Mouse (Mus musculus) liver, embryonic 13.5 days (tissue): ENCODE measurements around the gene Htra3. TPM values are rescaled to one million over a fixed set of nuclear protein-coding genes. Genes with fewer than 3 reads are reported as not detected.

ENCODE experiments used
- ATAC-seq: fragments of 200-750 bp; cut with Nextera tagmentation; 2 replicates; pipeline ENCODE4 v1.8.0; 2017; ENCODE audit warnings: low read depth, mild to moderate bottlenecking, moderate number of reproducible peaks, moderate library complexity
- DNase-seq: peaks from one replicate; pipeline ENCODE4 v3.0.0; 2022
- H3K27ac ChIP-seq: fragments of 300-500 bp; sonication (generic); 2 replicates; pipeline ENCODE4 v1.5.1; 2015; ENCODE audit warnings: moderate library complexity, mild to moderate bottlenecking, inconsistent platforms
- H3K27me3 ChIP-seq: fragments of 300-500 bp; sonication (generic); 2 replicates; pipeline ENCODE4 v1.6.1; 2015; ENCODE audit warnings: mild to moderate bottlenecking, inconsistent platforms
- H3K36me3 ChIP-seq: fragments of 300-500 bp; sonication (generic); 2 replicates; pipeline ENCODE4 v1.6.1; 2015; ENCODE audit warnings: mild to moderate bottlenecking, inconsistent platforms
- H3K4me1 ChIP-seq: fragments of 300-500 bp; sonication (generic); replicated peaks from 2 replicates; pipeline ENCODE4 v1.6.1; 2015; ENCODE audit warnings: inconsistent platforms
- H3K4me2 ChIP-seq: fragments of 300-500 bp; sonication (generic); 2 replicates; pipeline ENCODE4 v1.6.1; 2015; ENCODE audit warnings: inconsistent platforms, mild to moderate bottlenecking, moderate library complexity
- H3K4me3 ChIP-seq: fragments of 300-500 bp; sonication (generic); replicated peaks from 2 replicates; pipeline ENCODE4 v1.5.1; 2015; ENCODE audit warnings: mild to moderate bottlenecking, inconsistent platforms
- H3K9ac ChIP-seq: fragments of 300-500 bp; sonication (generic); 2 replicates; pipeline ENCODE4 v1.6.1; 2015; ENCODE audit warnings: mild to moderate bottlenecking, inconsistent platforms
- H3K9me3 ChIP-seq: fragments of 300-500 bp; sonication (generic); replicated peaks from 2 replicates; pipeline ENCODE4 v1.6.1; 2016; ENCODE audit warnings: inconsistent platforms
- WGBS: fragments of 180-500 bp; shearing (Covaris S2); methylation state at CpG from one replicate; pipeline ENCODE4 v1.1.7; 2015; ENCODE audit not compliant: insufficient replicate concordance; 5-methylcytosine and 5-hydroxymethylcytosine counted together
- polyA plus RNA-seq: library from polyadenylated mRNA; unstranded; fragments of >200 nt; fragmentation: Nextera tagmentation; extraction: Ambion mirVana; gene quantifications from 2 replicates; pipeline ENCODE4 v1.2.1, GENCODE M21; 2015

Htra3 gene
- polyA plus RNA-seq, 1 experiment from 2014 or later = 1.0 TPM

- H3K9me3 ChIP-seq = no peaks in the 10 kb centered on the region
- ATAC-seq = no peak
- 76% methylated on average over 7 of the region's 7 CpGs for WGBS
Measured at GRCm38 (mm10) chr5:35610381-35610780, 69.2 kb downstream of the Htra3 start.

GRCm38 (mm10) chr5:35609971-35610370 is 69.6 kb downstream of the Htra3 start:
- Histone ChIP-seq H3K9me3 (no peaks in the 10 kb centered on the region), H3K27me3 (no peaks in the 10 kb centered on the region), H3K9ac (no peak overlapping the region), H3K27ac (no peak overlapping the region), H3K4me3 (no peak overlapping the region), H3K4me2 (no peak overlapping the region), H3K4me1 (no peaks in the 10 kb centered on the region), H3K36me3 (no peaks in the 10 kb centered on the region)
- WGBS = 55% methylated on average over 2 of the region's 2 CpGs
- ATAC-seq (no peak), DNase-seq (no peak)

More at GRCm38 (mm10) chr5:35610381-35610780, 69.2 kb downstream of the Htra3 start:
- Histone ChIP-seq H3K4me1 (no peaks in the 10 kb centered on the region), H3K27ac (no peak overlapping the region), H3K9ac (no peak overlapping the region), H3K36me3 (no peaks in the 10 kb centered on the region), H3K27me3 (no peaks in the 10 kb centered on the region), H3K4me3 (no peak overlapping the region), H3K4me2 (no peak overlapping the region)
- DNase-seq = no peak

- Histone ChIP-seq H3K27ac (no peak overlapping the region), H3K4me3 (no peak overlapping the region), H3K27me3 (no peaks in the 10 kb centered on the region), H3K4me2 (no peak overlapping the region), H3K9me3 (no peaks in the 10 kb centered on the region), H3K4me1 (no peaks in the 10 kb centered on the region), H3K9ac (no peak overlapping the region), H3K36me3 (no peaks in the 10 kb centered on the region)
- DNase-seq (no peak), ATAC-seq (no peak)
- WGBS = 49% methylated on average over 12 of the region's 12 CpGs
Measured at GRCm38 (mm10) chr5:35609381-35609780, 70.2 kb downstream of the Htra3 start.

- no peak for ATAC-seq
- DNase-seq = no peak
- no peaks in the 10 kb centered on the region for H3K27me3 ChIP-seq
- no peaks in the 10 kb centered on the region for H3K36me3 ChIP-seq
- 62% methylated on average over 5 of the region's 5 CpGs for WGBS
- H3K9ac ChIP-seq = no peak overlapping the region
- H3K27ac ChIP-seq = no peak overlapping the region
- no peaks in the 10 kb centered on the region for H3K4me1 ChIP-seq
- no peaks in the 10 kb centered on the region for H3K9me3 ChIP-seq
- H3K4me3 ChIP-seq = no peak overlapping the region
- H3K4me2 ChIP-seq = no peak overlapping the region
Measured at GRCm38 (mm10) chr5:35608559-35608958, 71.0 kb downstream of the Htra3 start.

GRCm38 (mm10) chr5:35607784-35608183 is 71.8 kb downstream of the Htra3 start:
- no peak overlapping the region for H3K4me3 ChIP-seq
- no peaks in the 10 kb centered on the region for H3K9me3 ChIP-seq
- no peaks in the 10 kb centered on the region for H3K4me1 ChIP-seq
- H3K27ac ChIP-seq = no peak overlapping the region
- no peaks in the 10 kb centered on the region for H3K27me3 ChIP-seq
- H3K4me2 ChIP-seq = no peak overlapping the region
- no peak for DNase-seq
- no peak overlapping the region for H3K9ac ChIP-seq
- no peak for ATAC-seq
- 66% methylated on average over 6 of the region's 7 CpGs for WGBS
- no peaks in the 10 kb centered on the region for H3K36me3 ChIP-seq

- no peak for ATAC-seq
- Histone ChIP-seq H3K9ac (no peak overlapping the region), H3K27me3 (no peaks in the 10 kb centered on the region), H3K4me3 (no peak overlapping the region), H3K4me1 (no peaks in the 10 kb centered on the region), H3K36me3 (no peaks in the 10 kb centered on the region), H3K27ac (no peak overlapping the region), H3K4me2 (no peak overlapping the region), H3K9me3 (no peaks in the 10 kb centered on the region)
- DNase-seq = no peak
- 66% methylated on average over 7 of the region's 7 CpGs for WGBS
Measured at GRCm38 (mm10) chr5:35606800-35607199, 72.8 kb downstream of the Htra3 start.

- Histone ChIP-seq H3K4me1 (no peaks in the 10 kb centered on the region), H3K4me2 (no peak overlapping the region), H3K9me3 (no peaks in the 10 kb centered on the region), H3K27me3 (no peaks in the 10 kb centered on the region), H3K4me3 (no peak overlapping the region), H3K36me3 (no peaks in the 10 kb centered on the region), H3K27ac (no peak overlapping the region), H3K9ac (no peak overlapping the region)
- no peak for DNase-seq
- ATAC-seq = no peak
- WGBS = 51% methylated on average over 7 of the region's 7 CpGs
Measured at GRCm38 (mm10) chr5:35605355-35605754, 74.2 kb downstream of the Htra3 start.

Other genes starting within 250 kb of the Htra3 start
- gene Cpz, start 154.1 kb downstream of the Htra3 start, polyA plus RNA-seq = 1.2 and 1.4 TPM in 2 replicates
- 3.1 and 3.4 TPM in 2 replicates for gene Trmt44, start 104.7 kb downstream of the Htra3 start, polyA plus RNA-seq
- 2.2 and 2.7 TPM in 2 replicates for gene Acox3, start 96.7 kb downstream of the Htra3 start, polyA plus RNA-seq
- 2.1 TPM in 2 replicates for gene Sh3tc1, start 60.2 kb upstream of the Htra3 start, polyA plus RNA-seq
- gene Ablim2, start 78.1 kb upstream of the Htra3 start, polyA plus RNA-seq = 0.03 and 0.18 TPM in 2 replicates
- 1.3 and 1.5 TPM in 2 replicates for gene Afap1, start 213.5 kb upstream of the Htra3 start, polyA plus RNA-seq